Mouse (Mus musculus) left cerebral cortex, postnatal 4 days (tissue): ENCODE measurements around the gene Magi2. TPM values are rescaled to one million over a fixed set of nuclear protein-coding genes. Genes with fewer than 3 reads are reported as not detected.

Experiments
- DNase-seq: peaks from one replicate; pipeline ENCODE4 v3.0.0-alpha.2; 2022
- intact Hi-C: fragments of 180-260 bp; cut with DNase I; formaldehyde crosslinking; loops from one replicate; pipeline ENCODE4 v1.15.1; 2025
- total RNA-seq, 2 experiments: library from RNA; stranded (reverse); gene quantifications; 2 replicates each; pipeline ENCODE4 v1.2.3; 2021

Gene Magi2
- total RNA-seq, 2 experiments from 2014 or later = 102 to 118 TPM

DNA sequence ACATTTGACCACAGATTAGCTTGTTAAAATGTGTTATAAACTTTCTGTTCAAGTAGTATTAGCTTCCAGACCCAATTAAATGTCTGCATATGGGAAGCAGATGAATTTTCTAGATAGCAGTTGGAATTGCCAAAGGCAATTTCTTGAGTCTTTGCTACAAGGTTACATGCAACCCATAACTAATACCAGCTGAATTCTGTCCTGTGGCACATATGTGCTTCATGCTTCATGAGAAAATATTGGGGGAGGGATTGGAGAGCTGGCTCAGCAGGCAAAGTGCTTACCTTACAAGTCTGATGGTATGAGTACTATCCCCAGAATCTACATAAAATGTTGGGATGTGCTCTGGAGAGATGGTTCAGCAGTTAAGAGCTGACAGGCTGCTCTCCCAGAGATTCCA is 499.4 kb downstream of the Magi2 start:
- no peak for DNase-seq
- intact Hi-C loops = no loop called here

DNA sequence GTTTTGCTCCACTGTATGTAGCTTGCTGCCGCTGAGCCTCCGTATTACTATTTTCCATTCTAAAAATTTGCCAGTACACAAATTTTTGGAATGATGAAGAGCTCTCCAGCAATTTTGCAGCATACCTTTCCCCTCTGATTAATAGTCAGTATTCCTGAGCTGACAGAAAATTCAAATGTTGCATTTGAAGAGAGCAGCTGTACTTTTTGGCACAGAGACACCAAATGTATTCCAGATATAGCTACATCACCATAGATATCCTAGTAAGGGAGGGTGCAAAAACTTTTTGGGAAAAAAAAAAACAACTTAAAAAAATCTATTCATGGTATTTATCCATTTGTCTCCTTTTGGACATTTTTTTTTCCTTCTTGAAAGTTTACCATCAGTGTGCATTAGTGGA is 518.5 kb downstream of the Magi2 start:
- intact Hi-C loops = no loop called here
- no peak for DNase-seq

DNA sequence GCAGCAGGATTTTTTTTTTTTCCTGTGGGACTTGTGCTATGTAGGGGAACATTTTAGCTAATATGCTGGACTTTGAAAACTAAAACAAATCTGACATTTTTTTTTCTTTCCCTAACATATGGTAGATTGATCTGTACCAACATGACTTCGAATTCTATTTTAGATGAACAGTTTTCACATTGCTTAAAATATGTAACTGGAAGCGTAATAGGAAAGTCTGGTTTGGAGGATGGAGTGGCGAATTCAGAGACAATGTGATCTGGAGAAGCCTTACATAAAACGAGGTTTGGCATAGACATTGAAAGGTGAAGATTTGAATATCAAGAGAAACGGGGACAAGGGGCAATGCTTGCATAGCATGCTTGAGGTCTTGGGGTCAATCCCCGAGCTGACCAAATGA is 519.1 kb downstream of the Magi2 start:
- intact Hi-C loops = no loop called here

DNA sequence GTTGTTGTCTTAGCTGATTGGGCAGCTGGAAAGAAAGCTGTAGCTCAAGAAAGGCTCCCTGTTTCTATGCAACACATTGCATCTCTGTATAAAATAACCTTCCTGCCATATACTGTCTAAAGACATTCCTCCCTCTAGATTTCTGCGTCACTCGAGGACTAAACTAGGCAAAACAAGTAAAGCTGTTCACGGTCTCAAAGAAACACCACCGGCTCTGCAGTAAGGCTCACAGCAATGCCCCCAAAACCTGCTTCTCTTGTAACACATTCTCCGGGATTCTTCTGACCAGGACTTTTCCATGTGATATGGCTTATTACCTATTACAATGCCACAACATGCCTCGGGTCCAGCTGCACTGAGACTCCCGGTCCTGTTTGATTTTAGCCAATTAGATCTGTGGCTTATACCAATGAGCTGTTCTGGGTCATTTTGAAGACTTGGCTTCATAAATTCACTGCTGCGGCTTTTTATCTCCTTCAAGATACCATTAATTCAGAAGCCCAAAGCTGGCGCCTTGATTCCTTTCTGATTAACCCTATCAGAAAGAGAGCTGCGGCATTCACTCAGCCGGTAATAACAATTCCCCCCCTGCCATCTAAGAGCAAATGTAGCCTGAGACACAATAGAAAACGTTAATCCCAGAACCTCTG is 520.2 kb downstream of the Magi2 start:
- intact Hi-C loops = no loop called here
- DNase-seq = no peak

More for the DNA sequence above, 519.1 kb downstream of the Magi2 start:
- no peak for DNase-seq

DNA sequence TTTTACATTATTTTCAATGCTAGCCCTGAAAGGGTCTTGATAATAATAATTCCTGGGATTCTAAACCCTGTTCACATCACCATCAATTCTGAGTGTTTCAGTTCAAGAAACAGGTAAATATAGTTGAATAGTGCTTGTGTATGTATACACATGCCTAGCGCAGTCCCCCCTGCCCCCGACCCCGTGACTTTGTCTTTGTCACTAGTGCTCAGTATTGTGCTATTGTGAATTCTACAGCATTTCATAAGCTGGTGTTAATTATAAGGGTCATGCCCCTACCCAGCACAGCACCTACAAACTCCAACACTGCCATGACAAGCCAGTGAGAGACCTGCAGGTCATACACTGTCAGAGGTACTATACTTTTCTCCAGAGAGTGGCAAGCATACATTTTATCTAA is 520.8 kb downstream of the Magi2 start:
- intact Hi-C loops = no loop called here
- DNase-seq = no peak

DNA sequence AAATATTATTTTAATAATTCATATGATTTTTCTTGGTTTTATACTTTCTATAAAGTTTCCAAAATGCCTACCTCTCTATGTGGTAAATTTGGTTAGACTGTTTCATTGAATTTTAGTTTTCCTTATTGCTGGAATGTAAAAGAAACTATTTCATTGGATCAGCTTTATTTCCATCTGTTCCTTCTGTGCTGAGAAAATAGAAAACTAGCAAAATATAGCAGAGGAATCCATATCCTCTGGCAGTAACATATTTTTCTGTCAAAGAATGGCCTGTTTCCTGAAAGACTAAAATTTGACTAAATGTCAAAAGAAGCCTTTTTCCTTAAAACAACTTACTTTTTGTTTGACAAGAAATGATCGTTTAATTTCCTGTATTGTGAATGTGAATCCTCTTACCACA is 552.4 kb downstream of the Magi2 start:
- DNase-seq = no peak
- intact Hi-C loops = no loop called here

DNA sequence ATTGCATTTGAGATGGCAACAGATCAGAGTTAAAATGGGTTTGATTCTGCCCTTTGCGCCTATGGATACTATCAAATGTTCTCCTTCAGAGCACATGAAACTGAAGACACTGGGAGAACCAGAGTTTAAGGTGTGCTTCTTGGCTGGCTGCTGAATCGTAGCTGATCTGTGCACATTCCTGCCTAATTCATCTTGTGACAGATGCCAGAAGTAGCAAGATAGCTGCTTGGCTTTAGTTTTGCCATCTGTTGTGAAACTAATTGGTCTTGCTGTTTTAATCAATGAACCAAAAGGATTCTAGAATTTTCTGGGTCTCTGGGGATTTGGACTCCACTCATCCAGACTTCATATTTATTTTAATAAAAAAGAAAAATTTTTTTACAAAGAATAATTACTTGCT is 553.2 kb downstream of the Magi2 start:
- DNase-seq = peak; percentile 4
- intact Hi-C loops = no loop called here

DNA sequence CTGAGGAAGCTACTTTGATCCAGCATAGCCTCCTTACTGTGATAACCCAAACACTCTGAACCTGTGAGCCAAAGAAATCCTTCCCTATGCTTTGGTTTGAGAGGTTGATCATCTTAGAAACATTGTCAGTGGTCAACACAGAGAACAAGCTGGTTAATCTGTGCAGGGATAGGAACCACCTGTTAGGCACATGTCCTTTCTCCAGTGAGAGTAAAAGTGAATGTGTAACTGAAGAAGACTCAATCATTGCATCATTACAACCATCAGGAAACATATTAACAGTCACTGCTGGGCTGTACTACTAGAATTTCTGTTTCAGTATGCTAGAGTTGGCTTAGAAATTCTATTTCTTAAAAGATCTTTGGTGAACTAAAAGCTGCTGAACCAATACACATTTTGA is 558.5 kb downstream of the Magi2 start:
- intact Hi-C loops = no loop called here
- DNase-seq = no peak

DNA sequence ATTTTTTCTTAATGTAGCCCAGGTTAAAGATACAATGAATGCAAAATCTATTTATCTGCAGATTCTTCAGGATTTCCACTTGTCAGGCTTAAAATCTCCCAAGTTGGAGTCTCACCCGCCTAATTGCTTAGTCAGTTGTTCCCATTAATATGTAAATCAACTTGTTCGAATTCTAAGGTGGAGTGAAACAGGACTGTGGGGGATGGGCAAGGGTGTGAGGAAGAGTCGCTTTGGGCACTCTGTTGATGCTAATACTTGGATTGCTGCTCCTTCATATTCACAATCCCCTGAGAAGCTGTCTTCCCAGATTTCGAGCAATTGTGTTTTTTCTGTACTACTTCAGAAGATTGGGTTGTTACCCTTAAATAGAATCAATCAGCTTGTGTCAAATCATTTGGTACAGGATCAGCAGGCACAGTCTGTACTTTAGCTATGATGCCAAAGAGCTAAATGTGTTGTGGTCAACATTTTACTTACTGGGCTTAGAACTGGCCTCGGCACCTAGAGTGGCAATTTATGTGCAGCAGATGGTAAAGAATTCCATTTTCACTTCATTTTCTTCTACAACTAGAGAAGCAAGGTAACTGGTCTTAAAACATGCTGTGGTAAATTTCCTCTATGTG is 560.8 kb downstream of the Magi2 start:
- no peak for DNase-seq

DNA sequence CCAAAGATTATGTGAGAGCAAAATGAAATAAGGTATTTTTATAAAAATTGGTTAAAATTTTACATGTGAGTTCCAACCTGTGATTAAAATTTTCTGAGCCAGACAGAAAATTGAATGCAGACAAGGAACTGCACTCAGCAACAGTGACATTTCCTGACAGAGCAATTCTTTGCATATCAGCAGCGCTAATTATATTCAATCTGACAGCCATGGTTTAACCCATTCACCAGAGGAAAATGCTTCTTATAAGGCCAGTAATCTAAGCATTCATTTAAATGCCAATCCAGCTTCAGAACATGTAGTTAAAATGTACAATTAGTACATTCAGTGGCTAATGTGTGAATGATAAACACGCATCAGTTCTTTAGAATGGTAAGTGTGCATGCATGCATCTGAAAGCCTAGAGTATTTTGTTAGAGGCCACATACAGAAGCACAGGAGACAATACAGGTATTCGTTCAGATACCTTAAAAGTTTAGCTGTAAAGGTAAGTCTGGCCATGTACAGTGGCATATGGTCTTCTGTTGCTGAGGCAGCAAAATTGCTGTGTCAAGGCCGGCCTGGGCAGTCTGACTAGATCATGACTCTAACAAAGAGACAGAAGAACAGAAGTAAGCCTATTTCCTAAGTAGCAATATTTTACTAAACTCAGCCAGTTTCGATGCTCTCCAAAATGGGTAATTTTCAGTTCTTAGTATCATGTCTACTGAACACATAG is 576.4 kb downstream of the Magi2 start:
- no peak for DNase-seq
- intact Hi-C loops = no loop called here

More for the DNA sequence above, 560.8 kb downstream of the Magi2 start:
- intact Hi-C loops = no loop called here

DNA sequence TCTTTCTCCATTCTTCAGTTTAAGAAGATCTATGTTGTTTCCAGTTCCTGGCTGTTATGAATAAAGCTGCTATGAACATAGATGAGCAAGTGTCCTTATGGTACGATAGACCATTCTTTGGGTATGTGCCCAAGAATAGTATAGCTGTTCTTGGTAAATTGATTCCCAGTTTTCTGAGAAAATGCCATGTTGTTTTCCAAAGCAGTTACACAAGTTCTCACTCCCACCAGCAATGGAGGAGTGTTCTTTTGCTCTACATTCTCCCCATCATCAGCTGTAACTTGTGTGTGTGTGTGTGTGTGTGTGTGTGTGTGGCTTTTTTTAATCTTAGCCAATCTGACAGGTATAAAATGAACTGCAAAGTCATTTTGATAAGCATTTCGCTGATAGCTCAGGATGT is 595.7 kb downstream of the Magi2 start:
- intact Hi-C loops = no loop called here
- DNase-seq = no peak

DNA sequence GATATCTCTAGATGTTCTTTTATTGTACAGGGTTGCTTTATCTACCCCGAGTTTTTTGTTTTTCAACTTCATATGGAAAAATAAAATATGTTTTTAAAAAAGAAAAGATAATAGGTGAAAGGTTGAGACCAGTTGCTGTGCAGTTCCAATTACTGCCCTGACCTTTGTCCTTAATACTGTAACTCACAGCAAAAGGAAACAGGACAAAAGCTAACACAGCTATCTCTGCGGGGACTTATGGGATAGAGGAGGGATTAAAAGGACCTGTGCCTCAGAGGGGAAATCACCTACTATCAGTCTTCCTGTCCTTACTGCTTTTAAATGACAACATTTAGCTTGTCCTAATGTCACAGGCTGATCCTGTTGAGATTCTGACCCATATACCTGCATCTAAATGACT is 599.1 kb downstream of the Magi2 start:
- no peak for DNase-seq
- intact Hi-C loops = no loop called here

DNA sequence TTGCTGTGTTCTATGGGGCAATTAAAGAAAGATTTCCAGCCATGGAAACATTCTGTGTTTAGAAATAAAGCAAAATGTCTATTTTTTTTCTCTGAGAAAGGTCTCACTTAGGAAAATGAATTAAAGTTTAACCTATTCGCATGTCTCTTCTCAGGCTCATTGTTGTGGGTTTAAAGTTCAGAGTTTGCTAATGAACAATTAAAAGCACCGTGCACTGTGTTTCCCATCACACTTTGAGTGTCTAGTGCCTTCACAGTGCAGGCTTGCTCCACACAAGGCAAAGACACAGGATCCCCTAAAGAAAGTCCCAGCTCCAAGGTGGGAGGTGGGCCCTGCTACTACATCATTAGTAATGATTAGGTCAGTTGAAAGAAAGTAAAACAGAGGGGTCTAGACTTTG is 602.5 kb downstream of the Magi2 start:
- no peak for DNase-seq
- intact Hi-C loops = no loop called here

DNA sequence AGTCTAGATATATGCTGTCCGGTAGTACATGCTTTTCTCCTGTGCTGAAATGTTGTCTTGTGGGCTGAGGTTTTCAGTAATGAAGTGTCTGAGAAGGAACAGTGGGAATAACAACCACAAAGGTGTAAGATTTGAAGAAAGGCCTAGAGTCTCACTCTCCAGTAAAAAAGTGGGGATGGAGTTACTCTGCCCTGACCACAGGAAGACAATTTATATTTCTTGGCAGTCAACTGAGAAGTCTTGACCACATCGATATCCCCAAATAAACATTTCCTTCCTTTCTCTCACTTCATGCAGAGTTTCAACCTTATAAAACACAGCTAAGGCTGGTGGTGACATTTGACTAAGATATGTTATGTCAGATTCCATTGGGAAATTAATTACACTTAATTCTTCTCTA is 636.0 kb downstream of the Magi2 start:
- DNase-seq = no peak

DNA sequence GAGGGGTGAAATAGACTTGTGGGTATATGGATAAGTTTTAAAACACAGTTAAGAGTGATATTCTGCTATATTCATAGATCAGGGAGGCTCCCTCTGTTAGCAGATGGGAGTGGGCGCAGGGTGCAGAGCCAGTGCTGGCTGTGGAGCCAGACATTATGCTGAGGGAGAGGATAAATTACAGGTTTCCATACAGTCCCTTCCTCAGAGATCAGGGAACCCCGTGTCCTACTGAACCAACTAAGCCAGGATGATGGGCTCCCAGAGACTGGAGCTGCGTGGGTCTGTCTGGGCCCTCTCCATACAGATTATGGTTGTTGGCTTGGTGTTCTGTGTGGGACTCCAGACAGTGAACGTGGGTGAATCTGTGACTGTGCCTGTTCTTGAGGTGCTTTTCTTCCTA is 643.6 kb downstream of the Magi2 start:
- intact Hi-C loops = no loop called here
- DNase-seq = no peak

More for the DNA sequence above, 636.0 kb downstream of the Magi2 start:
- intact Hi-C loops = no loop called here

DNA sequence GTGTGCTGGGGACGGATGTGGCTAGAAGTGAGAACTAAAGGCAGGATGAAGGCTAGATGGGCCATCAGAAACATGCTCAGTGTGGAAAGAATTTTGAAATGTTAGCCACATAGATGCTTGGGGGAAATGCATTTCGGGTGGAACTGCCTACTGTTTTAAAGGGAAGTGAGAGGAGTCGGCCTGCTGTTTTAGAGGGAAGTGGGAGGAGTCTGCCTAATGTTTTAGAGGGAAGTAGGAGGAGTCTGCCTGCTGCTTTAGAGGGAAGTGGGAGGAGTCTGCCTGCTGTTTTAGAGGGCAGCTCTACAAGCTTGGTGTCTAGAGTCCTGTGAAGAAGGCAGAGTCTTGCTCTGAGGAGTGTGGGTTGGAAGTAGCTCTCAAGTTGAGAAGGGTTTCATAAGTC is 664.9 kb downstream of the Magi2 start:
- no peak for DNase-seq
- intact Hi-C loops = no loop called here

DNA sequence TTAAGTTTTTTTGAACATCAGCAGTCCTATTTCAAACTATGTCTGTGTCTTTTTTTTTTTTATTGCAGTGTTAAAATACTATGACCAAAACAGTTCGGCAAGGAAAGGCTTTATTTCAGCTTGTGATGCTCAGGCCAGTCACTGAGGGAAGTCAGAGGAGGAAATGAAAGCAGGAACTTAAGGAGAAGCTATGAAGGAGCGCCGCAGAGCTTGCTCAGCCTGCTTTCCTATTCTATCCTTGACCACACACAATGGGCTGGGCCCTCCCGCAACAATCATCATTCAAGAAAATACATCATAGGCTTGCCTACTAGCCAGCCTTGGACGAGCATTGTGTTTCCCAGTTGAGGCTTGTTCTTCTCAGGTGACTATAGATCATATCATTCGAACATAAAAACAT is 669.1 kb downstream of the Magi2 start:
- intact Hi-C loops = no loop called here
- DNase-seq = no peak

DNA sequence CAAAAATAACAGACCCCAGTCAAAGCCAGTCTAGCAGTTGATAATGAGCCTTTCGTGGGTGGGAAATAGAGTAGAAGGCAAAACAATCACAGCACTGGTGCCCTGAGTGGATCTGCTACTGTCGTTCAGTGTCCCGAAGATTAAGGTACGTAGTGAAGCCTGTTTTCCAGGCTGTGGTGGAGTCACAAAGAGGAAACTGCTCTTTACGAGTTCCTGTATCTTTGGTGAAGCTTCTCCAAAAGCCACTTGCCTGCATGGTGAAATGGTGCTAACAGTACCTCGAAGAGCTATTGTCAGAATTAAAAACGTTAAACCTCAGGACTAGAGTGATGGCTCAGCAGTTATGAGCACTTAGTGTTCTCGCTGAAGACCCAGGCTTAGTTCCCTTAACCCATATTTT is 674.8 kb downstream of the Magi2 start:
- no peak for DNase-seq
- intact Hi-C loops = loop anchor here (10.0 kb wide), 3 partner anchors 147 to 377 kb away; no protein-coding TSS in a partner anchor

DNA sequence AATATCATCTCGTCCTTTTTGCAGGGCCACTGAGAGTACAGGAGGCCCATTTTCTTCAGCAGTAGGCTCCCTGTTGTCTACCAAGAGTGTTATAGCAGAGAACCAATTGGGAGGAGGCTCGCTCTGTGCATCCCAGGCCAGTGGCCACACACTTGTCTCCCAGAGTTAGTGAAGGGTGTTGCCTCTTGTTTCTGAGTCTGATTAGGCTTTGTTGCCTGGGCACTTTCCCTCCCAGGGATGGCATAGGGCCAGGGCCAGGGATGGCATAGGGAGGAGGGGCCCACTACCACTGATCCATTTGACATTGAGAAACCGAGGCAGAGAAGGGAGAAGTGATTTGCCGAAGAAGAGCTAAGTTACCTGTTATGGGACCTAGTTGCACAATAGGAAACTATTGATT is 679.8 kb downstream of the Magi2 start:
- DNase-seq = peak; percentile 6
- intact Hi-C loops = loop anchor here (5.0 to 10.0 kb wide), 4 partner anchors 152 to 796 kb away; no protein-coding TSS in a partner anchor

DNA sequence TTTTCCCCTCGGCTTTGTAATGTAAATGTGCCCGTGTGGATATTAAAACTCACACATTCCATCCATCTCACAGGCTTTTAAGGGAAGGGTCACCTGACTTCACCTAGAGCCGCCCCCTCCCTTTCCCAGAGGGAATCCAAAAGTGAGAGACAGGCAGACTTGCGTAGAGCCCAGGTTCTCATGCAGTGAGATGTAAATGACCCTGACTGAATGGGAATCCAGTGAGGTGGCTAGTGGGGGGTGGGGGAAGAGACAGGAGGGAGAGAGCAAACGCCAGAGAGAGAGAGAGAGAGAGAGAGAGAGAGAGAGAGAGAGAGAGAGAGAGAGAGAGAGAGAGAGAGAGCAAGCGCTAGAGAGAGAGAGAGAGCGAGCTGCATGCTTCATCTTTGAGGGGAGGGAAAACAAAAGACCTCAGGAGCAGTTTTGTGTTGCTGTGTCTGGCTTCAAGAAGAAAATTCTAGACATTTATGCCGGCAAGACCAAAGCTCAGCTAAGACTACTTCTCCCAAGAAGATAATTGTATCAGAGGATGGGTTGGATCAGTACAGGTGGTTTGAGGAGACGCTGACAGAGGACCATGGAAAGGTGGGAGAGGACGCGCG is 680.6 kb downstream of the Magi2 start:
- peak; percentile 22 for DNase-seq
- intact Hi-C loops = loop anchor here (5.0 to 10.0 kb wide), 4 partner anchors 153 to 795 kb away; no protein-coding TSS in a partner anchor

DNA sequence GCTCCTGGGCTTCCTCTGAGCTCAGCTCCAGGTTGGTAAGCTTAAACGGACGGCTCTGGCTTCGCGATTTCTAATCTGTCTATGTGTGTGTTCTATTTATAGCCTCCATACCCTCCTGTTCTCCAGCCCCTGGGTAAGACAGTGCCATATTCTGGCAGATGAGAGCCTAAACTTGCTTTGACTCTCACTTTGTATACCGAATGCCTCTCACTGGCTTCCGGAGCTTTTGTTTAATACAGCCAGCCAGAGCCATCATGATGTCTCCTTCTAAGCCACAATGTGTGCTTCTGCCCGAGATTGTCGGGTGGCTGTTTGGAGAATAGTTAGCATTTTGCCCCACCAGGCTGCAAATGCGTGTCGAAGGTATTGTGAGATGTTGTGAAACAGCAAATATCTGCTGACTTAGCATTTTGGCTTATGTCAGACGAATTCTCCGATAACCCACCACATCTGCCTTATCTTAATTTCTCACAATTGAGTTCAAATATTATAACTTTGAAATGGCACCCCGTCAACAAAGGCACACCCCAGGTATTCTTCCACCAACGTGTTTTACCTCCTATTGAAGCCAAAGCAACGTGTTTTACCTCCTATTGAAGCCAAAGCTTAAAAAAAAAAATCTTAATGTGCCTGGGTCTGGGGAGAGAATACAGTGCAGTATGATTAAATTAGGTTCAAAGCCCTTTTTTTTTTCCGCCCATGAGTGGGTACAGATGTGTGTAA is 681.3 kb downstream of the Magi2 start:
- DNase-seq = peak; percentile 10
- intact Hi-C loops = loop anchor here (5.0 to 10.0 kb wide), 4 partner anchors 153 to 794 kb away; no protein-coding TSS in a partner anchor
